Mouse (Mus musculus) lung, adult 18-20 months (tissue): ENCODE measurements at regions not wholly inside any gene's neighbourhood (a gene's known extent, or its start where the extent isn't known, plus 50 kb on each side); places are given as distances from the start of the nearest gene placed in this dataset.

Source experiments
- DNase-seq, 2 experiments: peaks; one replicate each; pipeline ENCODE4 v3.0.0; 2022; ENCODE audit warnings: mixed read lengths in 2 of 2

- peak in 1 of 2 experiments; percentile 15 for DNase-seq
Measured at GRCm38 (mm10) chr13:111905213-111905701, 96.5 kb upstream of the Map3k1 start.

GRCm38 (mm10) chr13:111911071-111911470 is 102.3 kb upstream of the Map3k1 start:
- no peak for DNase-seq

- DNase-seq = no peak
Measured at GRCm38 (mm10) chr13:111911661-111912312, 103.0 kb upstream of the Map3k1 start.

GRCm38 (mm10) chr13:111914348-111914913 is 105.6 kb upstream of the Map3k1 start:
- no peak for DNase-seq

GRCm38 (mm10) chr13:111919417-111919816 is 110.6 kb upstream of the Map3k1 start:
- peak; percentile 27 to 47 for DNase-seq

GRCm38 (mm10) chr13:111920534-111920933 is 111.7 kb upstream of the Map3k1 start:
- DNase-seq = no peak

GRCm38 (mm10) chr13:111921142-111922035 is 112.6 kb upstream of the Map3k1 start:
- no peak for DNase-seq

- no peak for DNase-seq
Measured at GRCm38 (mm10) chr13:111925349-111925748, 116.6 kb upstream of the Map3k1 start.

- no peak for DNase-seq
Measured at GRCm38 (mm10) chr13:111926801-111927200, 118.0 kb upstream of the Map3k1 start.

GRCm38 (mm10) chr13:111927489-111927888 is 118.7 kb upstream of the Map3k1 start:
- DNase-seq = no peak

GRCm38 (mm10) chr13:111928636-111929544 is 120.1 kb upstream of the Map3k1 start:
- DNase-seq = no peak

- DNase-seq = no peak
Measured at GRCm38 (mm10) chr13:111929908-111930307, 121.1 kb upstream of the Map3k1 start.

- DNase-seq = no peak
Measured at GRCm38 (mm10) chr13:111932464-111932863, 123.7 kb upstream of the Map3k1 start.

- DNase-seq = peak; percentile 20 to 24
Measured at GRCm38 (mm10) chr13:111933526-111934240, 124.9 kb upstream of the Map3k1 start.

GRCm38 (mm10) chr13:111935721-111936080 is 126.9 kb upstream of the Map3k1 start:
- no peak for DNase-seq

- peak; percentile 75 to 77 for DNase-seq
Measured at GRCm38 (mm10) chr13:111936081-111936857, 127.5 kb upstream of the Map3k1 start.

GRCm38 (mm10) chr13:111936983-111937382 is 128.2 kb upstream of the Map3k1 start:
- DNase-seq = no peak

- no peak for DNase-seq
Measured at GRCm38 (mm10) chr13:111938896-111939422, 130.2 kb upstream of the Map3k1 start.

- no peak for DNase-seq
Measured at GRCm38 (mm10) chr13:111939534-111940115, 130.8 kb upstream of the Map3k1 start.

- no peak for DNase-seq
Measured at GRCm38 (mm10) chr13:111940275-111940674, 131.5 kb upstream of the Map3k1 start.
